Mouse (Mus musculus) left cerebral cortex, postnatal 4 days (tissue): ENCODE measurements at regions not wholly inside any gene's neighbourhood (a gene's known extent, or its start where the extent isn't known, plus 50 kb on each side); places are given as distances from the start of the nearest gene placed in this dataset.
A peak's percentile ranks its signal among the peaks of the same experiment; 100 is the strongest.

Experiments
- DNase-seq: peaks from one replicate; pipeline ENCODE4 v3.0.0-alpha.2; 2022
- intact Hi-C: fragments of 180-260 bp; cut with DNase I; formaldehyde crosslinking; loops from one replicate; pipeline ENCODE4 v1.15.1; 2025

GRCm38 (mm10) chr11:32991036-32991616 is 156.1 kb downstream of the Fgf18 start:
- DNase-seq, result no peak
- intact Hi-C loops, result no loop called here

GRCm38 (mm10) chr11:32990201-32990600 is 157.0 kb downstream of the Fgf18 start:
- DNase-seq, result no peak
- intact Hi-C loops, result no loop called here

- DNase-seq, result no peak
- intact Hi-C loops, result no loop called here
Measured at GRCm38 (mm10) chr11:32978899-32979298, 154.5 kb upstream of the Smim23 start.

- intact Hi-C loops, result no loop called here
- DNase-seq, result peak; percentile 71
Measured at GRCm38 (mm10) chr11:32976572-32976971, 152.2 kb upstream of the Smim23 start.

GRCm38 (mm10) chr11:32973453-32973852 is 149.0 kb upstream of the Smim23 start:
- intact Hi-C loops, result no loop called here

GRCm38 (mm10) chr11:32965418-32965817 is 141.0 kb upstream of the Smim23 start:
- DNase-seq, result peak; percentile 75
- intact Hi-C loops, result loop anchor here (10.0 kb wide), 1 partner anchor 179 kb away; the partner anchor contains the start of gene Fgf18

More at GRCm38 (mm10) chr11:32973453-32973852, 149.0 kb upstream of the Smim23 start:
- no peak for DNase-seq

GRCm38 (mm10) chr11:32963625-32964293 is 139.4 kb upstream of the Smim23 start:
- intact Hi-C loops, result loop anchor here (10.0 kb wide), 1 partner anchor 181 kb away; the partner anchor contains the start of gene Fgf18
- no peak for DNase-seq

- peak; percentile 38 for DNase-seq
- intact Hi-C loops, result loop anchor here (10.0 kb wide), 1 partner anchor 183 kb away; the partner anchor contains the start of gene Fgf18
Measured at GRCm38 (mm10) chr11:32961600-32961999, 137.2 kb upstream of the Smim23 start.

- intact Hi-C loops, result loop anchor here (10.0 kb wide), 1 partner anchor 244 kb away; no protein-coding TSS in a partner anchor
Measured at GRCm38 (mm10) chr11:32958961-32959360, 134.6 kb upstream of the Smim23 start.

GRCm38 (mm10) chr11:32956993-32957392 is 132.6 kb upstream of the Smim23 start:
- intact Hi-C loops, result loop anchor here (10.0 kb wide), 1 partner anchor 242 kb away; no protein-coding TSS in a partner anchor
- DNase-seq, result peak; percentile 75

More at GRCm38 (mm10) chr11:32958961-32959360, 134.6 kb upstream of the Smim23 start:
- DNase-seq, result no peak

GRCm38 (mm10) chr11:32952271-32952670 is 127.9 kb upstream of the Smim23 start:
- intact Hi-C loops, result loop anchor here (10.0 kb wide), 1 partner anchor 237 kb away; no protein-coding TSS in a partner anchor
- DNase-seq, result no peak

- no peak for DNase-seq
- intact Hi-C loops, result no loop called here
Measured at GRCm38 (mm10) chr11:32948132-32948531, 123.7 kb upstream of the Smim23 start.

- DNase-seq, result peak; percentile 45
- intact Hi-C loops, result no loop called here
Measured at GRCm38 (mm10) chr11:32946481-32947001, 122.1 kb upstream of the Smim23 start.

GRCm38 (mm10) chr11:32945071-32945470 is 120.7 kb upstream of the Smim23 start:
- intact Hi-C loops, result no loop called here

GRCm38 (mm10) chr11:32941331-32942009 is 117.1 kb upstream of the Smim23 start:
- DNase-seq, result peak; percentile 48

More at GRCm38 (mm10) chr11:32945071-32945470, 120.7 kb upstream of the Smim23 start:
- DNase-seq, result no peak

GRCm38 (mm10) chr11:32939102-32939501 is 114.7 kb upstream of the Smim23 start:
- no peak for DNase-seq
- intact Hi-C loops, result no loop called here

More at GRCm38 (mm10) chr11:32941331-32942009, 117.1 kb upstream of the Smim23 start:
- intact Hi-C loops, result no loop called here

GRCm38 (mm10) chr11:32937167-32937566 is 112.8 kb upstream of the Smim23 start:
- intact Hi-C loops, result no loop called here
- DNase-seq, result no peak

- intact Hi-C loops, result no loop called here
- DNase-seq, result no peak
Measured at GRCm38 (mm10) chr11:32931928-32932327, 107.5 kb upstream of the Smim23 start.

- DNase-seq, result no peak
- intact Hi-C loops, result no loop called here
Measured at GRCm38 (mm10) chr11:32931018-32931417, 106.6 kb upstream of the Smim23 start.

- no peak for DNase-seq
- intact Hi-C loops, result no loop called here
Measured at GRCm38 (mm10) chr11:32928837-32929236, 104.4 kb upstream of the Smim23 start.
